Mouse (Mus musculus) cerebellum, postnatal 25 days (tissue): Measurements from ENCODE around the gene Luzp1.

Source experiments
- DNase-seq, 2 experiments: peaks; one replicate each; pipeline ENCODE4 v3.0.0; 2021; ENCODE audit warnings: mixed read lengths in 2 of 2

The Luzp1 gene

GRCm38 (mm10) chr4:136469371-136469903 is at the start of gene Luzp1:
TSS of gene Luzp1 (plus strand) at chr4:136469761.
- DNase-seq = peak; percentile 98

GRCm38 (mm10) chr4:136423224-136423623 is 46.3 kb upstream of the Luzp1 start, which contains the start of gene Htr1d:
TSS of gene Htr1d (plus strand) at chr4:136423524.
- DNase-seq = no peak

GRCm38 (mm10) chr4:136424120-136424999 is 45.2 kb upstream of the Luzp1 start:
- peak; percentile 15 to 17 for DNase-seq

- DNase-seq = peak; percentile 34 to 68
Observed at GRCm38 (mm10) chr4:136425000-136425288, 44.6 kb upstream of the Luzp1 start.

GRCm38 (mm10) chr4:136430609-136431375 is 38.8 kb upstream of the Luzp1 start:
- peak in 1 of 2 experiments; percentile 19 for DNase-seq

GRCm38 (mm10) chr4:136431376-136431693 is 38.2 kb upstream of the Luzp1 start:
- peak; percentile 50 to 72 for DNase-seq

GRCm38 (mm10) chr4:136434029-136434428 is 35.5 kb upstream of the Luzp1 start:
- no peak for DNase-seq

- no peak for DNase-seq
Observed at GRCm38 (mm10) chr4:136439106-136439505, 30.5 kb upstream of the Luzp1 start.

- DNase-seq = no peak
Observed at GRCm38 (mm10) chr4:136441354-136442043, 28.1 kb upstream of the Luzp1 start.

GRCm38 (mm10) chr4:136444561-136444960 is 25.0 kb upstream of the Luzp1 start:
- no peak for DNase-seq

GRCm38 (mm10) chr4:136449795-136450194 is 19.8 kb upstream of the Luzp1 start:
- no peak for DNase-seq

- no peak for DNase-seq
Observed at GRCm38 (mm10) chr4:136450271-136450670, 19.3 kb upstream of the Luzp1 start.

- DNase-seq = peak in 1 of 2 experiments; percentile 32
Observed at GRCm38 (mm10) chr4:136451564-136451963, 18.0 kb upstream of the Luzp1 start.

- DNase-seq = no peak
Observed at GRCm38 (mm10) chr4:136452286-136452685, 17.3 kb upstream of the Luzp1 start.

GRCm38 (mm10) chr4:136452792-136453191 is 16.8 kb upstream of the Luzp1 start:
- DNase-seq = no peak

GRCm38 (mm10) chr4:136454850-136455260 is 14.7 kb upstream of the Luzp1 start:
- peak; percentile 76 to 84 for DNase-seq

GRCm38 (mm10) chr4:136456516-136457218 is 12.9 kb upstream of the Luzp1 start:
- DNase-seq = peak in 1 of 2 experiments; percentile 27

GRCm38 (mm10) chr4:136458276-136458675 is 11.3 kb upstream of the Luzp1 start:
- DNase-seq = no peak

- DNase-seq = no peak
Observed at GRCm38 (mm10) chr4:136459210-136459609, 10.4 kb upstream of the Luzp1 start.

- DNase-seq = no peak
Observed at GRCm38 (mm10) chr4:136461206-136461605, 8.4 kb upstream of the Luzp1 start.

GRCm38 (mm10) chr4:136461761-136462085 is 7.8 kb upstream of the Luzp1 start:
- DNase-seq = no peak

- DNase-seq = peak; percentile 80 to 84
Observed at GRCm38 (mm10) chr4:136462086-136462838, 7.3 kb upstream of the Luzp1 start, which contains the start of gene 6030445D17Rik. TSS of gene 6030445D17Rik (plus strand) at chr4:136462250.
